Mouse (Mus musculus) neural tube, embryonic 11.5 days (tissue): ENCODE measurements at regions not wholly inside any gene's neighbourhood (a gene's known extent, or its start where the extent isn't known, plus 50 kb on each side); places are given as distances from the start of the nearest gene placed in this dataset.
"Not testable (repeated sequence)": the region's sequence is repeated elsewhere in the genome, so short reads cannot be mapped to it uniquely, and the experiment has no call there.

Experiments used
- ATAC-seq: fragments of 200-750 bp; cut with Nextera tagmentation; 2 replicates; pipeline ENCODE4 v1.8.0; 2017; ENCODE audit warnings: moderate number of reproducible peaks, mild to moderate bottlenecking, moderate TSS enrichment, moderate library complexity; ENCODE audit not compliant: insufficient read depth, low FRiP score, low TSS enrichment
- DNase-seq: peaks from one replicate; pipeline ENCODE4 v3.0.0-alpha.2; 2015; ENCODE audit warnings: low spot score
- H3K27ac ChIP-seq: fragments of 300-500 bp; sonication (generic); 2 replicates; pipeline ENCODE4 v1.5.1; 2014; ENCODE audit warnings: low read depth, mild to moderate bottlenecking, low read length
- H3K27me3 ChIP-seq: fragments of 300-500 bp; sonication (generic); 2 replicates; pipeline ENCODE4 v1.6.1; 2014; ENCODE audit warnings: mild to moderate bottlenecking, low read length, mixed read lengths; ENCODE audit not compliant: control insufficient read depth, insufficient read depth
- H3K36me3 ChIP-seq: fragments of 300-500 bp; sonication (generic); 2 replicates; pipeline ENCODE4 v1.6.1; 2014; ENCODE audit warnings: mild to moderate bottlenecking, low read length, moderate library complexity, mixed read lengths; ENCODE audit not compliant: control insufficient read depth, insufficient read depth
- H3K4me1 ChIP-seq: fragments of 300-500 bp; sonication (generic); 2 replicates; pipeline ENCODE4 v1.6.1; 2014; ENCODE audit warnings: low read length, mixed read lengths; ENCODE audit not compliant: control insufficient read depth, insufficient read depth
- H3K4me2 ChIP-seq: fragments of 300-500 bp; sonication (generic); 2 replicates; pipeline ENCODE4 v1.6.1; 2014; ENCODE audit warnings: low read depth, mild to moderate bottlenecking, moderate library complexity
- H3K4me3 ChIP-seq: fragments of 300-500 bp; sonication (generic); 2 replicates; pipeline ENCODE4 v1.5.1; 2014; ENCODE audit warnings: low read depth, low read length
- H3K9ac ChIP-seq: fragments of 300-500 bp; sonication (generic); 2 replicates; pipeline ENCODE4 v1.6.1; 2014; ENCODE audit warnings: mild to moderate bottlenecking, low read length
- H3K9me3 ChIP-seq: fragments of 300-500 bp; sonication (generic); 2 replicates; pipeline ENCODE4 v1.6.1; 2016; ENCODE audit warnings: low read length; ENCODE audit not compliant: control insufficient read depth
- WGBS: fragments of 180-500 bp; shearing (Covaris S2); extraction: QIAGEN DNeasy Blood & Tissue Kit; methylation state at CpG from one replicate; pipeline ENCODE4 v1.1.7; 2014; 5-methylcytosine and 5-hydroxymethylcytosine counted together

DNA sequence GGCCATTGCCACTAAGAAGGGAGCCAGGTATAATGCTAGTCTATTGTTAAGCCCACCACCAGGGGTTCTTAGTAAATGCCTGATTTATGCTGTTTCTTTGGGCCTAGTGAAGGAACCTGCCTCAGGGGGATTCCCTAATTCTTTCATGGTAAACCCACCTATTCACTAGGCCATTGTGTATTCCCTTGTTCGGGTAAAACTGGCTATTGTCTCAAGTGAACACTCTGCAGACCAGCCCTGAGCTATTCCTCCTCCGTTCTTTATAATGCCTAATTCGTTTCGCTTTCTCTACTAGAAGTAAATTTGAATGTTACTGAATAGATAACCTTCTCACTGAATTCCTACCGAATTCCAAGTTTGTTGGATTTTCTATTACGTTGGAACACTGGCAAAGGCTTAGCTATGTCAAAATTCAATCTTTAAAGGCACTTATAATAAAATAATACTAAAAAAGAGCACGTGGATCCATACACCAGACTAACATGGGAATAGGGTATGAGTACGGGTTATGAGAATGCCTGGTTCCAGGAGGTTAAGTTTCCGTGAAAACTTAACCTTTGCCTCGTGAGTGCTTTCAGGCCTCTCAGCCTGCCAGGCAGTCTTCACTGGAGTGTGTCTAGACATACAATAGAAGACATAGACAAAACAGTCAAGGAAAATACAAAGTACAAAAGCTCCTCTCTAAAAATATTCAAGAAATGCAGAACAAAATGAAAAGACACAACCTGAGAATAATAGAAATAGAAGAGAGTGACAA, 536.8 kb upstream of the Cntn5 start:
- not testable (repeated sequence) for ATAC-seq, DNase-seq, H3K27ac ChIP-seq, H3K9me3 ChIP-seq, H3K27me3 ChIP-seq, H3K4me3 ChIP-seq, H3K4me2 ChIP-seq, H3K4me1 ChIP-seq, H3K36me3 ChIP-seq, H3K9ac ChIP-seq
- WGBS, result 50% methylated on average over 10 of the region's 10 CpGs

DNA sequence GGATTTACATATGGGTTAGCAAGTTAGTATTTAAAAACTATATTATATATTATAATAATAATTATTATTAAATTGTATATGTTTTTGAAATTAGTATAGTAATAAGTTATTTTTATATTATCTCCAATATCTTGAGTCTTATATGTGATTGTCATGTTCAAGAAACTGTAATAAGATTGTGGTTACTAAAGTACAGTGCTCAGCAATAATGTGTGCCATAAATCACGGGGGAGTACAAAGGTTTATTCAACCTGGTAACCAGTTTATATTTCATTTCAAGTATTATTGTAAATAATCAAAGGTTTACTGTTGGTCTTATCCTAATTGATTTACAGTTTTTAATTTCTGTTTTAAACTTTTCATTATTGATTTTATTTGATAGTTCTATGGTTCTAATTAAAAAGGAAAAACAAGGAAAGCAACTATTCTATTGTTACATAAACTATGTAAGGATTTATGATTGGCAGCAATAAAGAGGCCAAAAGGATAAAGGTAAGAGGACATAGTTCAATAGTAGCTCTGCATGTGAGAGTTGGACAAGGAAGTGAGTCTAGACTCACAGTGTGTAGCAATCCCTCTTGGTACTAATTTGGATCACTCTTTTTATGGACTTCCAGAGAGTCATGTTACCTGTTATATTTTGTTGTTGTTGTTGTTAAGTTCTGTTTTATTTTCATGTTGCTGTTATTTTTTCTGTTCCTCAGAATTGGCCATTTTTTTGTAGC, 532.0 kb upstream of the Cntn5 start:
- Histone ChIP-seq H3K4me3 (no peak overlapping the region), H3K36me3 (no peaks in the 10 kb centered on the region), H3K27me3 (no peaks in the 10 kb centered on the region), H3K27ac (no peak overlapping the region), H3K9me3 (no peaks in the 10 kb centered on the region), H3K4me1 (no peaks in the 10 kb centered on the region), H3K9ac (no peak overlapping the region), H3K4me2 (no peak overlapping the region)
- no peak for ATAC-seq
- 86% methylated on average over 1 of the region's 1 CpGs for WGBS
- no peak for DNase-seq

GRCm38 (mm10) chr9:11436014-11436413, 531.4 kb upstream of the Cntn5 start:
- Histone ChIP-seq H3K27ac (no peak overlapping the region), H3K9me3 (no peaks in the 10 kb centered on the region), H3K36me3 (no peaks in the 10 kb centered on the region), H3K4me3 (no peak overlapping the region), H3K4me2 (no peak overlapping the region), H3K9ac (no peak overlapping the region), H3K27me3 (no peaks in the 10 kb centered on the region), H3K4me1 (no peaks in the 10 kb centered on the region)
- no peak for ATAC-seq
- WGBS, result 71% methylated on average over 2 of the region's 2 CpGs
- DNase-seq, result no peak

DNA sequence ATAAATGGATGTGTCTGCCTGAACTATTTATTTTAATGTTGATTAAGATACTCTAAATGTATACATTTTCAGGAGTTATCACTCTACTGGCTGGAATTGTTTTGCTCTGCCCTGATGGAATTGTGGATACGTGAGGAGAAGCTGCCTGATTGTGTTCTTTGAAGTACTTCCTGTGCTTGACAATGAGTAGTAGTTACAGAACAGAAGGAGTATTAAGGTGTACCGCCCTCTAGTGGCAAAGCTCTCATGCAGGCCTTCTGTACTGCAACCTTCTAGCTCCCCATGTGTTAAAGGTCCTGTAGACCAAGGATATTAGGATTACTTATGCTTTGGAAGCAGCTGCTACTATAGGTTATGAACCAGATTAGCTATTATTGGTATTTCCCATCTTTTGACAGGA, 530.4 kb upstream of the Cntn5 start:
- no peak overlapping the region for H3K4me3 ChIP-seq
- no peak overlapping the region for H3K27ac ChIP-seq
- no peak overlapping the region for H3K9ac ChIP-seq
- ATAC-seq (no peak), DNase-seq (no peak)
- H3K9me3 ChIP-seq, result no peaks in the 10 kb centered on the region
- no peaks in the 10 kb centered on the region for H3K36me3 ChIP-seq
- no peak overlapping the region for H3K4me2 ChIP-seq
- no peaks in the 10 kb centered on the region for H3K4me1 ChIP-seq
- H3K27me3 ChIP-seq, result no peaks in the 10 kb centered on the region
- WGBS, result 23% methylated on average over 2 of the region's 2 CpGs

DNA sequence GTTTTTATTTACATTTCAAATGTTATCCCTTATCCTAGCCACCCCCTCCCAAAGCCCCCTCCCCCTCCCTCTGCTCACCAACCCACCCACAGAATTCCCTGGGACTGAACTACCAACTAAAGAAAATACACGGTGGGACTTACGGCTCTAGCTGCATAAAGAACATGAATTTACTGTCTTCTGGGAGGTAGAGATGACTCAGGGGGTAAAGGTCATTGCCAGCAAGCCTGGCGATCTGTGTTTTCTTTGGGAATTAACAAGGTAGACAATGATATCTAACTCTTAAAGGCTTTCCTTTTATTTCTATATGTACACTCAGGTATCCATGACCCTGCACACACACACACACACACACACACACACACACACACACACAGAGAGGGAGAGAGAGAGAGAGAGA, 521.9 kb upstream of the Cntn5 start:
- Histone ChIP-seq H3K4me2 (no peak overlapping the region), H3K27ac (no peak overlapping the region), H3K36me3 (no peaks in the 10 kb centered on the region), H3K4me1 (no peaks in the 10 kb centered on the region), H3K27me3 (no peaks in the 10 kb centered on the region), H3K9ac (no peak overlapping the region), H3K4me3 (no peak overlapping the region), H3K9me3 (no peaks in the 10 kb centered on the region)
- DNase-seq (no peak), ATAC-seq (no peak)
- WGBS, result 72% methylated on average over 3 of the region's 3 CpGs

- no peak overlapping the region for H3K4me3 ChIP-seq
- H3K9ac ChIP-seq, result no peak overlapping the region
- H3K9me3 ChIP-seq, result no peaks in the 10 kb centered on the region
- no peak for DNase-seq
- no peaks in the 10 kb centered on the region for H3K36me3 ChIP-seq
- H3K4me1 ChIP-seq, result no peaks in the 10 kb centered on the region
- no peak overlapping the region for H3K27ac ChIP-seq
- no peak for ATAC-seq
- WGBS, result 71% methylated on average over 2 of the region's 2 CpGs
- no peaks in the 10 kb centered on the region for H3K27me3 ChIP-seq
- H3K4me2 ChIP-seq, result no peak overlapping the region
These were observed 492.3 kb upstream of the Cntn5 start for GRCm38 (mm10) chr9:11396829-11397228.

GRCm38 (mm10) chr9:11381648-11382075, 477.1 kb upstream of the Cntn5 start:
- no peaks in the 10 kb centered on the region for H3K4me1 ChIP-seq
- H3K4me2 ChIP-seq, result no peak overlapping the region
- H3K9ac ChIP-seq, result no peak overlapping the region
- no peak overlapping the region for H3K27ac ChIP-seq
- 84% methylated on average over 1 of the region's 1 CpGs for WGBS
- no peak for ATAC-seq
- H3K9me3 ChIP-seq, result no peaks in the 10 kb centered on the region
- H3K27me3 ChIP-seq, result no peaks in the 10 kb centered on the region
- no peaks in the 10 kb centered on the region for H3K36me3 ChIP-seq
- DNase-seq, result no peak
- H3K4me3 ChIP-seq, result no peak overlapping the region

DNA sequence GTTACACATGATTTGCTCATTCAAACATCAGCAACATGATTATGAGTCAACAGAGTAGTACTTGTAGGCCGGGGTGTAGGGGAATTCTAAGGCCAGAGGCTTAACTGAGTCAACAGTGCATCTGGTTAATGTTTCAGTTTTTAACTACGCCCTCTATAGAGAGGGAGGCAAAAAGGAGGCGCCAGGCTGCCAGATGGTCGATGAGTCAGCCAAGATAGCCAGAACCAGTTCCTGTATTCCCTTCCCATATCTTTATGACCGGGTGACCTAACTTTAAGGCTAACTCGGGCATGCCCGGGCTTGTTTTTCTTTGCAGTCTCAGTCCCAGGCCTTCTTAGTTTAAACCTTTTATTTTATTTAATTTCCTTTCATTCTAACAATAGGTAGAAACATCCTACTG, 476.0 kb upstream of the Cntn5 start:
- Histone ChIP-seq H3K4me3 (no peak overlapping the region), H3K4me1 (no peaks in the 10 kb centered on the region), H3K36me3 (no peaks in the 10 kb centered on the region), H3K4me2 (no peak overlapping the region), H3K9me3 (no peaks in the 10 kb centered on the region), H3K9ac (no peak overlapping the region), H3K27ac (no peak overlapping the region), H3K27me3 (no peaks in the 10 kb centered on the region)
- DNase-seq (no peak), ATAC-seq (no peak)
- 85% methylated on average over 7 of the region's 7 CpGs for WGBS

DNA sequence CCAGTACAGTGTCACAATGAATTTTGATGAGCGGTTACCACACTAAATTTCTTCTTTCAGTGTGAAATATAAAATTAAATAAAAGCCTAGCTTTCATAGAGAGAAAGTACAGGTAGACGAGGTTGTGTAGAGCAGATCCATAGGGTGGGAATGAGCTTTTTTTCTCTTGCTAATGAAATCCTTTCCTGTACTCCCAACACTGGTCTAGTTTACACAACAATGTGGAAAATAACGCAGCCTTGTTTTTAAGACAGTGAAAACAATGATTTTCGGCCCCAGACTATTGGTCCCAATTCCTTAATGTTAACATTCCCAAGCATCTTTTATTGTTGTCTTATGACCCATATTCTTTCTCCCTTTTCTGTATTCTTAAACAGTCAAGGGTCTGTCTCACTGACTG, 473.5 kb upstream of the Cntn5 start:
- no peaks in the 10 kb centered on the region for H3K27me3 ChIP-seq
- no peak for ATAC-seq
- WGBS, result 85% methylated on average over 4 of the region's 4 CpGs

More for the DNA sequence above, 473.5 kb upstream of the Cntn5 start:
- H3K27ac ChIP-seq, result no peak overlapping the region
- no peak overlapping the region for H3K9ac ChIP-seq
- no peak overlapping the region for H3K4me3 ChIP-seq
- H3K36me3 ChIP-seq, result no peaks in the 10 kb centered on the region
- H3K4me1 ChIP-seq, result no peaks in the 10 kb centered on the region
- DNase-seq, result no peak
- no peaks in the 10 kb centered on the region for H3K9me3 ChIP-seq
- no peak overlapping the region for H3K4me2 ChIP-seq
